8 mouse cellular contexts compared by ENCODE assay signal in genomic region chr19:6242281-6242680, GRCm38 (mm10). TPM values are rescaled to one million over a fixed set of nuclear protein-coding genes. Genes with fewer than 3 reads are reported as not detected.
DNase-seq lines count a peak whose midpoint lies in the region; ATAC-seq lines count a peak whose summit lies in the region.

No protein-coding gene starts in this region.

- H3K4me3 ChIP-seq in brown adipose tissue, adult 24 weeks (ENCODE audit: insufficient read depth, low read depth, low read length) = peak overlapping the region; percentile 87
- peak overlapping the region; percentile 85 for H3K4me3 ChIP-seq in forebrain, embryonic 15.5 days
- peak overlapping the region; percentile 74 for H3K4me3 ChIP-seq in intestine, embryonic 15.5 days (replicated peaks)
- peak overlapping the region; percentile 86 for H3K4me3 ChIP-seq in neural tube, embryonic 12.5 days

- peaks cover 25% of the 10 kb centered on the region for H3K36me3 ChIP-seq in forebrain, embryonic 15.5 days
- H3K36me3 ChIP-seq in intestine, embryonic 15.5 days = peaks cover 20% of the 10 kb centered on the region
- H3K36me3 ChIP-seq in neural tube, embryonic 12.5 days = peaks cover 31% of the 10 kb centered on the region

- H3K9me3 ChIP-seq in forebrain, embryonic 15.5 days = no peaks in the 10 kb centered on the region
- H3K9me3 ChIP-seq in intestine, embryonic 15.5 days = no peaks in the 10 kb centered on the region
- H3K9me3 ChIP-seq in neural tube, embryonic 12.5 days = no peaks in the 10 kb centered on the region

- WGBS in forebrain, embryonic 15.5 days = 0% methylated on average over 4 of the region's 4 CpGs
- 0% methylated on average over 4 of the region's 4 CpGs for WGBS in intestine, embryonic 15.5 days
- WGBS in neural tube, embryonic 12.5 days = 1% methylated on average over 4 of the region's 4 CpGs

- peak overlapping the region; percentile 93 for H3K9ac ChIP-seq in forebrain, embryonic 15.5 days (replicated peaks)
- peak overlapping the region; percentile 92 for H3K9ac ChIP-seq in intestine, embryonic 15.5 days
- peak overlapping the region; percentile 92 for H3K9ac ChIP-seq in neural tube, embryonic 12.5 days

- peak; percentile 46 for DNase-seq in layer of hippocampus, adult 11-12 months (ENCODE audit: low spot score)
- DNase-seq in layer of hippocampus, postnatal 36 days = no peak
- DNase-seq in lung, adult 18-20 months = peak; percentile 77 to 85
- peak; percentile 34 to 60 for DNase-seq in urinary bladder, postnatal 36 days (ENCODE audit: low spot score in 2 of 2)

- H3K27ac ChIP-seq in brown adipose tissue, adult 24 weeks (replicated peaks; ENCODE audit: low read depth, low read length) = peak overlapping the region; percentile 75; the same call in 1 of the 2 replicates
- H3K27ac ChIP-seq in forebrain, embryonic 15.5 days (replicated peaks) = peak overlapping the region; percentile 73; the same call in 1 of the 2 replicates
- H3K27ac ChIP-seq in intestine, embryonic 15.5 days = peak overlapping the region; percentile 81; the same call in 1 of the 2 replicates
- no peak overlapping the region for H3K27ac ChIP-seq in neural tube, embryonic 12.5 days

- H3K4me1 ChIP-seq in brown adipose tissue, adult 24 weeks (ENCODE audit: control insufficient read depth, insufficient read depth, insufficient read length, low read length) = peaks cover 10% of the 10 kb centered on the region
- H3K4me1 ChIP-seq in forebrain, embryonic 15.5 days = peaks cover 19% of the 10 kb centered on the region
- peaks cover 19% of the 10 kb centered on the region for H3K4me1 ChIP-seq in intestine, embryonic 15.5 days (replicated peaks)
- H3K4me1 ChIP-seq in neural tube, embryonic 12.5 days = peaks cover 8% of the 10 kb centered on the region

- peak overlapping the region; percentile 83 for H3K4me2 ChIP-seq in forebrain, embryonic 15.5 days (replicated peaks)
- H3K4me2 ChIP-seq in intestine, embryonic 15.5 days (replicated peaks) = peak overlapping the region; percentile 91
- H3K4me2 ChIP-seq in neural tube, embryonic 12.5 days (replicated peaks) = peak overlapping the region; percentile 96

- no peaks in the 10 kb centered on the region for H3K27me3 ChIP-seq in forebrain, embryonic 15.5 days
- no peaks in the 10 kb centered on the region for H3K27me3 ChIP-seq in intestine, embryonic 15.5 days (replicated peaks)
- H3K27me3 ChIP-seq in neural tube, embryonic 12.5 days (replicated peaks) = no peaks in the 10 kb centered on the region

- no peak for ATAC-seq in forebrain, embryonic 15.5 days (replicated peaks)
- peak; percentile 19 for ATAC-seq in intestine, embryonic 15.5 days
- ATAC-seq in neural tube, embryonic 12.5 days (ENCODE audit: low FRiP score, low read depth) = no peak; the same call in 1 of the 2 replicates

RNA-seq across cellular contexts. Expression of gene Atg2a, which starts 0.8 kb away (rescaled TPM):
- total RNA-seq in layer of hippocampus, postnatal 36 days (2021) = 10 to 100 TPM; 31.3 to 34.0 TPM
- polyA plus RNA-seq in brown adipose tissue, adult 24 weeks (2012; ENCODE audit: insufficient read depth, insufficient read length, missing spikeins) = 9.6 and 9.9 TPM in 2 replicates
- polyA plus RNA-seq in forebrain, embryonic 15.5 days (2015; fragmentation: Nextera tagmentation; extraction: Ambion mirVana) = 9.7 and 10.1 TPM in 2 replicates
- polyA plus RNA-seq in intestine, embryonic 15.5 days (2015; fragmentation: Nextera tagmentation; extraction: Ambion mirVana) = 6.9 and 8.7 TPM in 2 replicates
- 13.8 and 14.7 TPM in 2 replicates for polyA plus RNA-seq in neural tube, embryonic 12.5 days (2016; fragmentation: Nextera tagmentation; extraction: Ambion mirVana)

RNA-seq across cellular contexts. Expression of gene Ppp2r5b, which starts 6.6 kb away (rescaled TPM):
- total RNA-seq in layer of hippocampus, postnatal 36 days (2021) = 100 to 1,000 TPM; 135 to 137 TPM
- polyA plus RNA-seq in brown adipose tissue, adult 24 weeks (2012; ENCODE audit: insufficient read depth, insufficient read length, missing spikeins) = 33.0 and 41.3 TPM in 2 replicates
- polyA plus RNA-seq in forebrain, embryonic 15.5 days (2015; fragmentation: Nextera tagmentation; extraction: Ambion mirVana) = 95.5 and 98.5 TPM in 2 replicates
- 21.2 and 22.3 TPM in 2 replicates for polyA plus RNA-seq in intestine, embryonic 15.5 days (2015; fragmentation: Nextera tagmentation; extraction: Ambion mirVana)
- 77.8 and 82.8 TPM in 2 replicates for polyA plus RNA-seq in neural tube, embryonic 12.5 days (2016; fragmentation: Nextera tagmentation; extraction: Ambion mirVana)

RNA-seq across cellular contexts. Expression of gene Gpha2, which starts 16.1 kb away (rescaled TPM):
- total RNA-seq in layer of hippocampus, postnatal 36 days (2021) = not detected
- polyA plus RNA-seq in brown adipose tissue, adult 24 weeks (2012; ENCODE audit: insufficient read depth, insufficient read length, missing spikeins) = not detected in 2 replicates
- not detected in 2 replicates for polyA plus RNA-seq in forebrain, embryonic 15.5 days (2015; fragmentation: Nextera tagmentation; extraction: Ambion mirVana)
- polyA plus RNA-seq in intestine, embryonic 15.5 days (2015; fragmentation: Nextera tagmentation; extraction: Ambion mirVana) = 0.39 and 0.41 TPM in 2 replicates
- not detected in 2 replicates for polyA plus RNA-seq in neural tube, embryonic 12.5 days (2016; fragmentation: Nextera tagmentation; extraction: Ambion mirVana)

RNA-seq across cellular contexts. Expression of gene Ehd1, which starts 34.2 kb away (rescaled TPM):
- total RNA-seq in layer of hippocampus, postnatal 36 days (2021) = 10 to 100 TPM; 72.8 to 82.2 TPM
- polyA plus RNA-seq in brown adipose tissue, adult 24 weeks (2012; ENCODE audit: insufficient read depth, insufficient read length, missing spikeins) = 39.6 and 42.8 TPM in 2 replicates
- 88.1 TPM in 2 replicates for polyA plus RNA-seq in forebrain, embryonic 15.5 days (2015; fragmentation: Nextera tagmentation; extraction: Ambion mirVana)
- 88.8 and 115 TPM in 2 replicates for polyA plus RNA-seq in intestine, embryonic 15.5 days (2015; fragmentation: Nextera tagmentation; extraction: Ambion mirVana)
- 87.2 and 96.4 TPM in 2 replicates for polyA plus RNA-seq in neural tube, embryonic 12.5 days (2016; fragmentation: Nextera tagmentation; extraction: Ambion mirVana)

RNA-seq across cellular contexts. Expression of gene Majin, which starts 58.1 kb away (rescaled TPM):
- total RNA-seq in layer of hippocampus, postnatal 36 days (2021) = not detected
- polyA plus RNA-seq in brown adipose tissue, adult 24 weeks (2012; ENCODE audit: insufficient read depth, insufficient read length, missing spikeins) = not detected in 2 replicates
- polyA plus RNA-seq in forebrain, embryonic 15.5 days (2015; fragmentation: Nextera tagmentation; extraction: Ambion mirVana) = not detected in 2 replicates
- polyA plus RNA-seq in intestine, embryonic 15.5 days (2015; fragmentation: Nextera tagmentation; extraction: Ambion mirVana) = not detected in 2 replicates
- polyA plus RNA-seq in neural tube, embryonic 12.5 days (2016; fragmentation: Nextera tagmentation; extraction: Ambion mirVana) = not detected in 2 replicates

Comparison
In these comparisons a context has a peak if more than half of its experiments do, and no peak if none do; other contexts are left out.
1. DNase-seq: peak in layer of hippocampus, adult 11-12 months (single experiment), lung, adult 18-20 months (2 of 2) and urinary bladder, postnatal 36 days (2 of 2); none in layer of hippocampus, postnatal 36 days (0 of 2).
2. Peak in every context shown above with its lines, with median percentiles within 50 percentile points of each other: H3K4me3 ChIP-seq, H3K4me2 ChIP-seq and H3K9ac ChIP-seq.